In the genomic region with DNA sequence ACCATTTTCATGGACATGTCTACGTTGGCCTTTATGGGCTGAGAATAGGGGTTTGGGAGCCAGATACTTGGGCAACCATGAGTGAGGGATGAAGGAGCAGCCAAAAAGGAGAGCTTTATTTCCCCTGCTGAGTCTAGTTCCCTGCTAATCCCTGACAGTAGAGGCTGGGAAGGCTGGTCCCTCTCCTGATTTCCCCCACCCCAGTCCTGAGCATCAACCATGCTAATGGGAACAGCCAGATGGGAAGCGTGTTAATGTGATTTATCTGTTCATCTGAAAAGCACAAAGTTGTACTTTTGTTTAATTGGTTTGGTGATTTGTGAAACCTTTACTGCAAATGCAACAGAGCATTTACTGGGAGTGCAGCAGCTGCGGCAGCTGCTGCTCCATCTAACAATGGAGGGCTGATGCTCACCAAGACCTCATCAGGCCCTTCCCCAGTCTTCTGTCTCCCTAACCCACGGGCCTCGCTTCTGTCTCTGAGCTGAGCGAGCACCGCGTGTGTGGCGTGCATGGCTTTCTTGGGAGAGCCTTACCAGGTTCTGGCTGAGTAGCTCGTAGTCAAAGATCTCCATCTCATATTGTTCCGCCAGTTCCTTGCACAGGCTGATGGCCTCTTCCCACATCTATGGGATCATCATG, we compare ENCODE assay signal across 28 mouse cellular contexts. TPM values are rescaled to one million over a fixed set of nuclear protein-coding genes. Genes with fewer than 3 reads are reported as not detected.
"Had no signal": no experiment of that assay in that cellular context is flagged by ENCODE, and none has a peak within 500 bp of the region (broad histone marks: within the 10 kb centered on the region; RNA-seq: fewer than 3 reads in every experiment).

No protein-coding gene starts in this region.

- ATAC-seq: hindbrain, embryonic 16.5 days; inflammation-experienced regulatory T-cells, adult 6 months; intestine, embryonic 15.5 days; intestine, postnatal 0 days had no signal

- H3K9me3 ChIP-seq: heart, embryonic 13.5 days; heart, embryonic 15.5 days; hindbrain, embryonic 10.5 days; hindbrain, embryonic 12.5 days; intestine, embryonic 15.5 days; limb, embryonic 13.5 days; limb, embryonic 15.5 days had no signal

- H3K27ac ChIP-seq: heart, adult 2 months; heart, embryonic 13.5 days; heart, embryonic 15.5 days; hindbrain, embryonic 10.5 days; hindbrain, embryonic 12.5 days; hindbrain, embryonic 14.5 days; intestine, embryonic 15.5 days; limb, embryonic 13.5 days; limb, embryonic 15.5 days had no signal

- H3K4me1 ChIP-seq: heart, embryonic 13.5 days; heart, embryonic 15.5 days; hindbrain, embryonic 10.5 days; hindbrain, embryonic 12.5 days; intestine, embryonic 15.5 days; limb, embryonic 13.5 days; limb, embryonic 15.5 days had no signal

- H3K4me2 ChIP-seq: heart, embryonic 11.5 days; heart, embryonic 13.5 days; heart, embryonic 15.5 days; hindbrain, embryonic 12.5 days; hindbrain, embryonic 14.5 days; intestine, embryonic 15.5 days; limb, embryonic 13.5 days; limb, embryonic 15.5 days had no signal

- H3K36me3 ChIP-seq: heart, embryonic 13.5 days; heart, embryonic 15.5 days; hindbrain, embryonic 10.5 days; hindbrain, embryonic 12.5 days; intestine, embryonic 15.5 days; limb, embryonic 13.5 days; limb, embryonic 15.5 days had no signal

- H3K4me3 ChIP-seq: heart, adult 2 months; heart, embryonic 13.5 days; heart, embryonic 15.5 days; hindbrain, embryonic 10.5 days; hindbrain, embryonic 12.5 days; intestine, embryonic 15.5 days; limb, embryonic 13.5 days; limb, embryonic 15.5 days had no signal

- H3K9ac ChIP-seq: heart, embryonic 13.5 days; heart, embryonic 15.5 days; hindbrain, embryonic 12.5 days; hindbrain, embryonic 14.5 days; intestine, embryonic 15.5 days; limb, embryonic 13.5 days; limb, embryonic 15.5 days had no signal

- H3K27me3 ChIP-seq: heart, embryonic 13.5 days; heart, embryonic 15.5 days; intestine, embryonic 15.5 days; limb, embryonic 13.5 days; limb, embryonic 15.5 days had no signal

- DNase-seq: gastrocnemius, postnatal 14 days; gastrocnemius, postnatal 36 days; heart, adult 11 months; heart, adult 2 months; heart, postnatal 14 days; heart, postnatal 36 days; kidney, adult 18-20 months; kidney, adult 8-10 months; kidney, postnatal 10 days; kidney, postnatal 36 days; layer of hippocampus, adult 9-11 months; layer of hippocampus, postnatal 36 days; left cerebral cortex, postnatal 4 days had no signal

RNA-seq across cellular contexts. Expression of a gene that starts 49.8 kb away (rescaled TPM):
- polyA plus RNA-seq: heart, adult 2 months; heart, embryonic 11.5 days; heart, embryonic 13.5 days; heart, embryonic 15.5 days; heart, postnatal 0 days; hindbrain, embryonic 10.5 days; hindbrain, embryonic 14.5 days; hindbrain, embryonic 16.5 days; inflammation-experienced regulatory T-cells, adult 6 months; intestine, embryonic 15.5 days; intestine, postnatal 0 days; large intestine, adult 2 months; limb, embryonic 11.5 days; limb, embryonic 13.5 days; limb, embryonic 15.5 days had no signal

RNA-seq across cellular contexts. Expression of a gene that starts 57.0 kb away (rescaled TPM):
- polyA plus RNA-seq: heart, postnatal 0 days had no signal
